Mouse (Mus musculus) embryonic fibroblast, embryonic 13.5 days (primary cell): ENCODE measurements around the gene Ofcc1.

Experiments
- CTCF ChIP-seq: IDR thresholded peaks from 2 replicates; pipeline ENCODE4 v1.5.1; 2011; ENCODE audit warnings: mild to moderate bottlenecking, control low read depth, low read length, moderate library complexity, borderline replicate concordance; ENCODE audit not compliant: insufficient read depth
- POLR2A ChIP-seq: IDR thresholded peaks from 2 replicates; pipeline ENCODE4 v1.6.1; 2011; ENCODE audit warnings: low read depth, mild to moderate bottlenecking, control low read depth, low read length, moderate library complexity

- TF ChIP-seq POLR2A, result no peak
- no peak for TF ChIP-seq CTCF
These were observed 237.4 kb downstream of the Ofcc1 start for GRCm38 (mm10) chr13:40123868-40124267.
